Mouse (Mus musculus) thymus, adult 2 months (tissue): Measurements from ENCODE around the gene Rims4.

Experiments used
- CTCF ChIP-seq: fragments of 200-500 bp; IDR thresholded peaks from 2 replicates; pipeline ENCODE4 v1.5.1; 2012; ENCODE audit warnings: mild to moderate bottlenecking, control low read depth, low read length, moderate library complexity, borderline replicate concordance; ENCODE audit not compliant: control insufficient read depth, poor library complexity, insufficient read depth; ENCODE audit errors: extremely low read depth
- POLR2A ChIP-seq: fragments of 200-500 bp; IDR thresholded peaks from 2 replicates; pipeline ENCODE4 v1.6.1; 2012; ENCODE audit warnings: mild to moderate bottlenecking, low read length, control low read depth, moderate library complexity; ENCODE audit not compliant: control insufficient read depth, poor library complexity, insufficient read depth; ENCODE audit errors: extremely low read depth

DNA sequence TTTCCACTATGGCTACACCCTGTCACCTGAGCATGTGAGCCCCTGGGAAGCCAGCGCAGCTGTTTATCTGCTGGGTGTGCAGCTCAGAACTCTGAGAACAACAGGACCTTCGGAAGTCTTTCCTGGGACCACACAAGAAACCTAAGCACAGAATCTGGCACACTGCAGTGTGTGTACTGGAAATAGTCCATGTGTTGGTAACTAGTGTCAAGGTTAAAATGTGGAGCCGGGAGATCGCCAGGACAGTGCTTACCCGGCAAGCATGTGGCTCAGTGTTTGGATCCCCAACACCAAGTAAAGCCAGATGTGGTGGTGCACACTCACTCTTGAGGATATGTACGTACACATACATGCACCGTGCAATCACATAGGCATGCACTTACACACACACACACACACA lies 17.4 kb downstream of the Rims4 start:
- TF ChIP-seq CTCF (no peak), POLR2A (no peak)
